Mouse (Mus musculus): ENCODE data around the gene Dlgap5. TPM values are rescaled to one million over a fixed set of nuclear protein-coding genes. Genes with fewer than 3 reads are reported as not detected.
"Not testable (repeated sequence)": the region's sequence is repeated elsewhere in the genome, so short reads cannot be mapped to it uniquely, and the experiment has no call there.

Gene Dlgap5
- 0.21 and 0.30 TPM in 2 replicates for polyA plus RNA-seq (2012; rRNA removed)

GRCm38 (mm10) chr14:47417775-47418665 is at the start of gene Dlgap5:
Gene Dlgap5 (minus strand): TSS chr14:47418407.
- Histone ChIP-seq H3K27ac (ENCODE audit: insufficient read depth, low read length) (no peak within 1 kb of the TSS), H3K4me3 (ENCODE audit: insufficient read depth, low read length) (peak within 1 kb of the TSS; percentile 52), H3K4me1 (ENCODE audit: control insufficient read depth, insufficient read depth, low read length) (no peaks in the 10 kb centered on the region)
- TF ChIP-seq POLR2A (IDR thresholded peaks at IDR 0.05; ENCODE audit: extremely low read depth, insufficient read depth, low read length) (no peak), CTCF (IDR thresholded peaks at IDR 0.05; ENCODE audit: extremely low read depth, insufficient read depth, low read length) (no peak)

- no peak overlapping the region for H3K27ac ChIP-seq (ENCODE audit: insufficient read depth, low read length)
- H3K4me1 ChIP-seq (ENCODE audit: control insufficient read depth, insufficient read depth, low read length), result peaks cover 4% of the 10 kb centered on the region
- no peak overlapping the region for H3K4me3 ChIP-seq (ENCODE audit: insufficient read depth, low read length)
- no peak for TF ChIP-seq POLR2A (IDR thresholded peaks at IDR 0.05; ENCODE audit: extremely low read depth, insufficient read depth, low read length)
- no peak for TF ChIP-seq CTCF (IDR thresholded peaks at IDR 0.05; ENCODE audit: extremely low read depth, insufficient read depth, low read length)
These were observed 47.4 kb upstream of the Dlgap5 start for GRCm38 (mm10) chr14:47465468-47466175.

GRCm38 (mm10) chr14:47464426-47464825 is 46.2 kb upstream of the Dlgap5 start:
- TF ChIP-seq POLR2A (IDR thresholded peaks at IDR 0.05; ENCODE audit: extremely low read depth, insufficient read depth, low read length) (no peak), CTCF (IDR thresholded peaks at IDR 0.05; ENCODE audit: extremely low read depth, insufficient read depth, low read length) (no peak)
- H3K4me3 ChIP-seq (ENCODE audit: insufficient read depth, low read length), result no peak overlapping the region
- no peak overlapping the region for H3K27ac ChIP-seq (ENCODE audit: insufficient read depth, low read length)
- H3K4me1 ChIP-seq (ENCODE audit: control insufficient read depth, insufficient read depth, low read length), result peaks cover 4% of the 10 kb centered on the region

- no peak overlapping the region for H3K27ac ChIP-seq (ENCODE audit: insufficient read depth, low read length)
- H3K4me3 ChIP-seq (ENCODE audit: insufficient read depth, low read length), result no peak overlapping the region
- no peak for TF ChIP-seq POLR2A (IDR thresholded peaks at IDR 0.05; ENCODE audit: extremely low read depth, insufficient read depth, low read length)
- peaks cover 4% of the 10 kb centered on the region for H3K4me1 ChIP-seq (ENCODE audit: control insufficient read depth, insufficient read depth, low read length)
These were observed 44.8 kb upstream of the Dlgap5 start for GRCm38 (mm10) chr14:47462877-47463460.

GRCm38 (mm10) chr14:47462453-47462852 is 44.2 kb upstream of the Dlgap5 start:
- no peak for TF ChIP-seq POLR2A (IDR thresholded peaks at IDR 0.05; ENCODE audit: extremely low read depth, insufficient read depth, low read length)
- no peak for TF ChIP-seq CTCF (IDR thresholded peaks at IDR 0.05; ENCODE audit: extremely low read depth, insufficient read depth, low read length)
- H3K27ac ChIP-seq (ENCODE audit: insufficient read depth, low read length), result no peak overlapping the region
- peaks cover 4% of the 10 kb centered on the region for H3K4me1 ChIP-seq (ENCODE audit: control insufficient read depth, insufficient read depth, low read length)
- H3K4me3 ChIP-seq (ENCODE audit: insufficient read depth, low read length), result no peak overlapping the region

DNA sequence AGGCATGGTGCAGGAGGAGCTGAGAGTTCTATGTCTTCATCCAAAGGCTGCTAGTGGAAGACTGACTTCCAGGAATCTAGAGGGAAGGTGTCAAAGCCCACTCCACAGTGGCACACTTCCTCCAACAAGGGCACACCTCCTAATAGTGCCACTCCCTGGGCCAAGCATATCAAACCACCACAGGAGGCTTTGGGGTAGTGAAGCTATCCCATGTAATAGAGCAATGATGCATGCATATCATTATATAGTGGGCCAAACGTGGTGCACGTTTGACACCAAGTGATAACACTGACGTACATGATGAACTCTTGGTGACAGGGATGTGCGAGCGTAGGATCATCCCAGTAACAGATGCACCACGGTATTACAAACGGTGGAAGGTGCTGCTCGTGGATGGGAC is 43.8 kb upstream of the Dlgap5 start:
- H3K4me3 ChIP-seq (ENCODE audit: insufficient read depth, low read length), result no peak overlapping the region
- peaks cover 4% of the 10 kb centered on the region for H3K4me1 ChIP-seq (ENCODE audit: control insufficient read depth, insufficient read depth, low read length)
- TF ChIP-seq POLR2A (IDR thresholded peaks at IDR 0.05; ENCODE audit: extremely low read depth, insufficient read depth, low read length) (no peak), CTCF (IDR thresholded peaks at IDR 0.05; ENCODE audit: extremely low read depth, insufficient read depth, low read length) (no peak)
- H3K27ac ChIP-seq (ENCODE audit: insufficient read depth, low read length), result no peak overlapping the region

DNA sequence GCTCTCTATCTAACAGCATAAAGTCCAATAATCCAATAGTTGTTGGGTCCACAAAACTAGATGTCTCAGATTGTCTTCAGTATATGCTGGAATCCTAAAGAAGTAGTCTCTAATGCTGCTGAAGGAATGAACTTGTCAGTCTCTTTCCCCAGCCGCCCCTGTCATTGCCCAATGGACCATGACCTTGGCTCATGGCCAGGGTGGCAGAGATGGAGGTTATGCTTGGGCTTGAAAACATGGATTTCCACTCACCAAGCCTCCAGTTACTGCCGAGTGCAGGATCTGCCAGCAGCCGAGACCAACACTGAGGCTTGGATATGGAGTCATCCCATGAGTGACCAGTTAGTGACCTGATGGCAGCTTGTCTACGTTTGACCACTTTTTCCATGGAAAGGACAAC is 41.3 kb upstream of the Dlgap5 start:
- Histone ChIP-seq H3K4me3 (ENCODE audit: insufficient read depth, low read length) (no peak overlapping the region), H3K27ac (ENCODE audit: insufficient read depth, low read length) (no peak overlapping the region), H3K4me1 (ENCODE audit: control insufficient read depth, insufficient read depth, low read length) (no peaks in the 10 kb centered on the region)
- no peak for TF ChIP-seq POLR2A (IDR thresholded peaks at IDR 0.05; ENCODE audit: extremely low read depth, insufficient read depth, low read length)

GRCm38 (mm10) chr14:47450121-47450520 is 31.9 kb upstream of the Dlgap5 start, which contains the start of gene Fbxo34:
Gene Fbxo34 (plus strand): TSS chr14:47450421.
- not testable (repeated sequence) for H3K4me1 ChIP-seq (ENCODE audit: control insufficient read depth, insufficient read depth, low read length); H3K4me3 ChIP-seq (ENCODE audit: insufficient read depth, low read length); H3K27ac ChIP-seq (ENCODE audit: insufficient read depth, low read length)

DNA sequence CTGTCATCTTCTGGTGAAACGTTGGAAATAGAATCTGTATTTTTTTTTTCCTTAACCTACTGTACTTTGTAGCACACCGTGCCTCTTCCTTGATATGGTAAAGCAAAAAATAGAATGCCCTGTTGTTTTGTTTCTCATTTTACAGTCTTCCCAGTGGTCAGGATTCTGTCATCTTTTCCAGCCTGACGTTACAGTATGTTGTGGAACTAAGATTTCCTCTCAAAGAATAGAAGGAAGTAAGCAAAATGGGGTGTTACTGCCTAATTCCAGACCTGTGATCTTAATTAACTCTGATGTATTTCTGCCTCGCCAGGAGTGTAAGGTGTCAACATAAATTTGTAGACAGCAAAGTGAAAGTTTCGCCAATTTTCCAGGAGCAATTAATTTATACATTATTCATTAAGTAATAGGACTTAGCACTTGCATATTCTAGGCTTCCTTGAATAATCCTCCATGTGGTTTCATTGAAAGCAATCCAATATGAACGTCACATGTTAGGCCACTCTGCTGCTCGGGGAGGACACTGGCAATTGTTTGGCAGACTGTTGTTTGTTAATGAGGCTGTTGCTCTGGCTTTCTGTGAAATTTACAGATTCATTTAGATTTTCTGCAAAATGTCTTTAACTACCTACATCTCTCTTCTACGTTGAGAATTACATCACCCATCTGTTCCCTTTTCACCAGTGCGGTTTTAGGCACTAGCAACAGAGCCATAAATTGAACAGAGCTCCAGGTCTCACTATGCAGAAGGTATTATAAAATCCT is 27.3 kb upstream of the Dlgap5 start:
- H3K27ac ChIP-seq (ENCODE audit: insufficient read depth, low read length), result no peak overlapping the region
- peaks cover 1% of the 10 kb centered on the region; the same call in 1 of the 2 replicates for H3K4me1 ChIP-seq (ENCODE audit: control insufficient read depth, insufficient read depth, low read length)
- TF ChIP-seq CTCF (IDR thresholded peaks at IDR 0.05; ENCODE audit: extremely low read depth, insufficient read depth, low read length), result no peak
- no peak for TF ChIP-seq POLR2A (IDR thresholded peaks at IDR 0.05; ENCODE audit: extremely low read depth, insufficient read depth, low read length)
- H3K4me3 ChIP-seq (ENCODE audit: insufficient read depth, low read length), result no peak overlapping the region

Data from cortical plate, adult 2 months (tissue).